Mouse (Mus musculus): ENCODE results near the gene Cyp4f37. TPM values are rescaled to one million over a fixed set of nuclear protein-coding genes. Genes with fewer than 3 reads are reported as not detected.
"Not testable (repeated sequence)": the region's sequence is repeated elsewhere in the genome, so short reads cannot be mapped to it uniquely, and the experiment has no call there.

The Cyp4f37 gene
- total and polyA plus RNA-seq, 3 experiments = not detected

DNA sequence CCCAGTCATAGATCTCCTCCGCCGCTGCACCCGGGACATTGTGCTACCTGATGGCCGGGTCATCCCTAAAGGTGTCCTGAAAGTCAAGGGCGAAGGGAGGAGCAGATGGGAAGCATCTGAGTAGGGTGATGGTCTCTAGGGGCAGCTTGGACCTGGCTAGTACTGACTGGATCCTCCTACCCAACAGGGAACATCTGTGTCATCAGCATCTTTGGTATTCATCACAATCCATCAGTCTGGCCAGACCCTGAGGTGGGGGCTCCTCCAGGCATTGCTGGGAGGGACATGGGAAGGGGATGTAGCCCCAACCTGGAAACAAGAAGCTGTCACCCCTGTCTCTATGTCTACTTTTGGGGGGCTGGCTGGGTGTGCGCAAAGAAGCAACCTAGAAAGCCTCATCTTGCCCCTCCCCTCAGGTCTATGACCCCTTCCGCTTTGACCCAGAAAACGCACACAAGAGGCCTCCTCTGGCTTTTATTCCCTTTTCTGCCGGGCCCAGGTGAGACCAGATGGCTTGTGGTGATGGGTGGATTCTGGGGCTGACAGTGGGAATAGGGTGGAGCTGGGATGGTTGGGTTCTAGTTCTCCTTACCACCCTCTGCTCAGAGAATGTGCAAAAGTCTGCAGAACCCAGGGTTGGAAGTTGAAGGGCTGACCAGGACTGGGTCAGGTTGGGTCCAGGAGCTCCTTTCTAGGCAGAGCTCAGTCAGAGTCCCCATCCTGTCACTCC, 13.3 kb downstream of the Cyp4f37 start:
- H3K79me2 ChIP-seq (ENCODE audit: control insufficient read depth, insufficient read depth, low read length, poor library complexity); H3K4me3 ChIP-seq (ENCODE audit: control insufficient read depth in 1 of 2, insufficient read depth in 1 of 2, low read depth in 2 of 2, low read length in 2 of 2); H3K27ac ChIP-seq (ENCODE audit: control insufficient read depth, low read depth, low read length); H3K36me3 ChIP-seq (ENCODE audit: control insufficient read depth in 1 of 2, insufficient read depth in 2 of 2, low read length in 2 of 2); H3K27me3 ChIP-seq (ENCODE audit: control insufficient read depth in 1 of 2, insufficient read depth in 2 of 2, low read length in 2 of 2); DNase-seq (ENCODE audit: low read depth, low spot score); H3K9me3 ChIP-seq (replicated peaks; ENCODE audit: insufficient read depth, low read length); H3K4me1 ChIP-seq (ENCODE audit: control insufficient read depth in 1 of 2, insufficient read depth in 2 of 2, low read length in 2 of 2); H3K9ac ChIP-seq (ENCODE audit: control insufficient read depth, low read depth, low read length, poor library complexity, severe bottlenecking): not testable (repeated sequence)

DNA sequence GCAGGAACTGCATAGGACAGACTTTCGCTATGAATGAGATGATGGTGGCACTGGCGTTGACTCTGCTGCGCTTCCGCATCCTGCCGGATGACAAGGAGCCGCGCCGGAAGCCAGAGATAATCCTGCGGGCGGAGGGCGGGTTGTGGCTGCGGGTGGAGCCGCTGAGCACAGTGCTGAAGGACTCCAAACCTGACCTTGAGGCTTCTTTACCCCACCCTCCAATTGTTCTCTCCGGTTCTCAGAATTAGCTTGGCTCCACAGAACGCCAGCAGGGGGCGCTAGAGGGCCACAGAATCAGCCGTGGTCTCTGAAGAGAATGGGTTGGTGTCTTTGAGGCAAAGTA, 13.8 kb downstream of the Cyp4f37 start:
- Histone ChIP-seq H3K27me3 (ENCODE audit: control insufficient read depth in 1 of 2, insufficient read depth in 2 of 2, low read length in 2 of 2) (no peaks in the 10 kb centered on the region; a peak in 1 of 4 replicates), H3K9me3 (replicated peaks; ENCODE audit: insufficient read depth, low read length) (no peaks in the 10 kb centered on the region), H3K4me3 (ENCODE audit: control insufficient read depth in 1 of 2, insufficient read depth in 1 of 2, low read depth in 2 of 2, low read length in 2 of 2) (no peak overlapping the region), H3K27ac (ENCODE audit: control insufficient read depth, low read depth, low read length) (no peak overlapping the region), H3K9ac (ENCODE audit: control insufficient read depth, low read depth, low read length, poor library complexity, severe bottlenecking) (no peak overlapping the region), H3K36me3 (ENCODE audit: control insufficient read depth in 1 of 2, insufficient read depth in 2 of 2, low read length in 2 of 2) (no peaks in the 10 kb centered on the region; a peak in 1 of 4 replicates), H3K4me1 (ENCODE audit: control insufficient read depth in 1 of 2, insufficient read depth in 2 of 2, low read length in 2 of 2) (no peaks in the 10 kb centered on the region; a peak in 1 of 4 replicates), H3K79me2 (ENCODE audit: control insufficient read depth, insufficient read depth, low read length, poor library complexity) (no peaks in the 10 kb centered on the region)
- no peak for TF ChIP-seq SIN3A (IDR thresholded peaks at IDR 0.05; ENCODE audit: low read length)
- TF ChIP-seq RAD21 (IDR thresholded peaks at IDR 0.05; ENCODE audit: low read depth, low read length) = peak; percentile 76
- peak; percentile 67 for TF ChIP-seq SMC3 (IDR thresholded peaks at IDR 0.05; ENCODE audit: low read depth, low read length)
- peak; percentile 56 for TF ChIP-seq ZC3H11A (IDR thresholded peaks at IDR 0.05; ENCODE audit: low read depth, low read length)
- no peak for TF ChIP-seq POLR2A (IDR thresholded peaks at IDR 0.05; ENCODE audit: control insufficient read depth in 1 of 2, insufficient read depth in 1 of 2, low read depth in 1 of 2, low read length in 2 of 2, poor library complexity in 1 of 2)
- TF ChIP-seq CTCF (IDR thresholded peaks at IDR 0.05 in 2 of 3, conservative IDR thresholded peaks at IDR 0.05 in 1 of 3; ENCODE audit: control insufficient read depth in 1 of 3, insufficient read depth in 1 of 3, low read depth in 2 of 3, low read length in 3 of 3, poor library complexity in 1 of 3, severe bottlenecking in 1 of 3) = peak; percentile 79 to 97 (median 82)
- peak; percentile 58 for DNase-seq (ENCODE audit: low read depth, low spot score)

DNA sequence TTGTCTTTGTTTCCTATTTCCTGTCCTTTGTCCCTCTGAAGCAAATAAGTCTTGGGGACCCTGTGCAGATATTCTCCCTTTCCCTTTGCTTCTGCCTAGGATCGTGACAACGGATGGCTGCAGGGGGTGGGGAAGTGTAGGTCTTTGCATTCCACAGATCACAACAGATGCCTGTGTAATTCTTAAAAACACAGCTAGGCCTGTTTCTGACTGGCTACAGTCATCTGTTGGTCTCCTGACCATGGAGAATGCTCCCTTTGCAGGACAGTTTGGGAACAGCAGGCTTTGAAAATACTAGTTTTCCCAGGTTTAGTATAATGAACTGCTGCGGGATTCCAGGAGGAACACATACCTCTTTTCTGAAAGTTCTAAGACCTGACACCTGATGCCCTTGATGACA, 15.2 kb downstream of the Cyp4f37 start:
- Histone ChIP-seq H3K4me3 (ENCODE audit: control insufficient read depth in 1 of 2, insufficient read depth in 1 of 2, low read depth in 2 of 2, low read length in 2 of 2) (no peak overlapping the region), H3K9ac (ENCODE audit: control insufficient read depth, low read depth, low read length, poor library complexity, severe bottlenecking) (no peak overlapping the region), H3K27ac (ENCODE audit: control insufficient read depth, low read depth, low read length) (no peak overlapping the region), H3K9me3 (replicated peaks; ENCODE audit: insufficient read depth, low read length) (no peaks in the 10 kb centered on the region), H3K79me2 (ENCODE audit: control insufficient read depth, insufficient read depth, low read length, poor library complexity) (no peaks in the 10 kb centered on the region), H3K36me3 (ENCODE audit: control insufficient read depth in 1 of 2, insufficient read depth in 2 of 2, low read length in 2 of 2) (no peaks in the 10 kb centered on the region; a peak in 1 of 4 replicates), H3K27me3 (ENCODE audit: control insufficient read depth in 1 of 2, insufficient read depth in 2 of 2, low read length in 2 of 2) (no peaks in the 10 kb centered on the region; a peak in 1 of 4 replicates), H3K4me1 (ENCODE audit: control insufficient read depth in 1 of 2, insufficient read depth in 2 of 2, low read length in 2 of 2) (no peaks in the 10 kb centered on the region; a peak in 1 of 4 replicates)
- no peak for DNase-seq (ENCODE audit: low read depth, low spot score)
- no peak for TF ChIP-seq USF2 (IDR thresholded peaks at IDR 0.05; ENCODE audit: borderline replicate concordance in 1 of 2, insufficient read depth in 1 of 2, low read depth in 1 of 2, low read length in 2 of 2)
- TF ChIP-seq MXI1 (IDR thresholded peaks at IDR 0.05; ENCODE audit: low read depth, low read length) = no peak
- TF ChIP-seq SIN3A (IDR thresholded peaks at IDR 0.05; ENCODE audit: low read length) = no peak
- TF ChIP-seq TBP (IDR thresholded peaks at IDR 0.05; ENCODE audit: low read depth, low read length) = no peak
- no peak for TF ChIP-seq POLR2AphosphoS2 (IDR thresholded peaks at IDR 0.05; ENCODE audit: low read length)
- no peak for TF ChIP-seq MAFK (IDR thresholded peaks at IDR 0.05; ENCODE audit: borderline replicate concordance, low read depth, low read length)

Data from MEL (cell line).